Mouse (Mus musculus) neutrophil, adult 5-6 weeks (primary cell): ENCODE data around the gene Ccnyl1. TPM values are rescaled to one million over a fixed set of nuclear protein-coding genes. Genes with fewer than 3 reads are reported as not detected.

Experiments used
- ATAC-seq: fragments of 151-379, 151-347 bp; 2 replicates; pipeline ENCODE4 v1.8.0; 2017; ENCODE audit warnings: mild to moderate bottlenecking, moderate TSS enrichment; ENCODE audit not compliant: insufficient number of reproducible peaks, poor library complexity, low FRiP score, severe bottlenecking; ENCODE audit errors: extremely low read depth
- total RNA-seq: library from RNA; stranded (forward); fragments of 200-1000 nt; gene quantifications from 2 replicates; pipeline ENCODE4 v1.2.3, GENCODE M21; 2017

Ccnyl1 gene
- total RNA-seq, 1 experiment from 2014 or later, result 24.0 TPM

GRCm38 (mm10) chr1:64691121-64691551, 881 bp downstream of the Ccnyl1 start:
- no peak for ATAC-seq

GRCm38 (mm10) chr1:64691581-64691980, 1.3 kb downstream of the Ccnyl1 start:
- no peak for ATAC-seq

GRCm38 (mm10) chr1:64695156-64695555, 4.9 kb downstream of the Ccnyl1 start:
- no peak for ATAC-seq

GRCm38 (mm10) chr1:64701780-64702179, 11.5 kb downstream of the Ccnyl1 start:
- no peak for ATAC-seq

- ATAC-seq, result peak; percentile 80
Measured at GRCm38 (mm10) chr1:64705230-64705629, 15.0 kb downstream of the Ccnyl1 start.

GRCm38 (mm10) chr1:64706610-64707009, 16.4 kb downstream of the Ccnyl1 start:
- no peak for ATAC-seq

- ATAC-seq, result peak; percentile 53; the same call in 1 of the 2 replicates
Measured at GRCm38 (mm10) chr1:64709891-64710290, 19.6 kb downstream of the Ccnyl1 start.

GRCm38 (mm10) chr1:64712006-64712760, 21.9 kb downstream of the Ccnyl1 start:
- no peak for ATAC-seq

- no peak for ATAC-seq
Measured at GRCm38 (mm10) chr1:64715458-64715857, 25.2 kb downstream of the Ccnyl1 start.

GRCm38 (mm10) chr1:64716589-64717304, 26.5 kb downstream of the Ccnyl1 start:
- no peak for ATAC-seq

- ATAC-seq, result peak; percentile 98
Measured at GRCm38 (mm10) chr1:64717504-64717903, 27.2 kb downstream of the Ccnyl1 start.

GRCm38 (mm10) chr1:64721034-64721587, 30.9 kb downstream of the Ccnyl1 start:
- ATAC-seq, result no peak

GRCm38 (mm10) chr1:64730046-64730445, 39.8 kb downstream of the Ccnyl1 start:
- ATAC-seq, result no peak

GRCm38 (mm10) chr1:64731341-64732020, 41.2 kb downstream of the Ccnyl1 start:
- no peak for ATAC-seq

GRCm38 (mm10) chr1:64732161-64732560, 41.9 kb downstream of the Ccnyl1 start:
- no peak for ATAC-seq

GRCm38 (mm10) chr1:64732637-64733200, 42.5 kb downstream of the Ccnyl1 start:
- no peak for ATAC-seq

GRCm38 (mm10) chr1:64733453-64734245, 43.4 kb downstream of the Ccnyl1 start:
- ATAC-seq, result no peak
